21 mouse cellular contexts compared by ENCODE assay signal in the genomic region with DNA sequence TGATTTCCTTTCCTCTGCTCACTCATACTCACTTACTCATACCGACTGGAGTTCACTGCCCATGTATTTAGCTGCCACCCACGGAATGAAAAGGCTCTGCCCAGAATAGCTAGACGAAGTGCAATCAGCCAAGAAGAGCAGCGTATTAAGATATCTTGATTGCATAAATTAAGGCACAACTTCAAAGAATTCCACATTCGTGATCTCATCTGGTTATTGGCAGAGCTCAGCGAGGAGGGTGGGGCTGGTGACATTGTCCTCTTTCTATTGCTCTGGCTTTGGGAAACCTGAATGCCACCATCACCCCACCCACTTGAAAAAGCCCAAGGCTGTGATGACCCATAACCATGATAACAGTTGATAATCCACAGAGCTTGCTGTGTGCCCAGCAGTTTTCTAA. TPM values are rescaled to one million over a fixed set of nuclear protein-coding genes. Genes with fewer than 3 reads are reported as not detected.
A peak's percentile ranks its signal among the peaks of the same experiment; 100 is the strongest.
DNase-seq lines count a peak whose midpoint lies in the region; ATAC-seq and TF ChIP-seq lines count a peak whose summit lies in the region.
"Had no signal": no experiment of that assay in that cellular context is flagged by ENCODE, and none has a peak within 500 bp of the region (broad histone marks: within the 10 kb centered on the region; RNA-seq: fewer than 3 reads in every experiment).

No protein-coding gene starts in this region.

- no peak overlapping the region for H3K9ac ChIP-seq in MEL (ENCODE audit: control insufficient read depth, low read depth, low read length, poor library complexity, severe bottlenecking)
- no peak overlapping the region for H3K9ac ChIP-seq in hindbrain, embryonic 11.5 days (ENCODE audit: low read depth, low read length)
- H3K9ac ChIP-seq: hindbrain, embryonic 14.5 days; limb, embryonic 12.5 days; liver, embryonic 14.5 days had no signal

- H3K27me3 ChIP-seq in MEL (ENCODE audit: control insufficient read depth in 1 of 2, insufficient read depth in 2 of 2, low read length in 2 of 2) = no peaks in the 10 kb centered on the region
- H3K27me3 ChIP-seq in hindbrain, embryonic 11.5 days (ENCODE audit: control insufficient read depth, insufficient read depth, low read length) = no peaks in the 10 kb centered on the region
- H3K27me3 ChIP-seq: limb, embryonic 12.5 days had no signal

- H3K27ac ChIP-seq in MEL (ENCODE audit: control insufficient read depth, low read depth, low read length) = peak overlapping the region; percentile 27; the same call in 1 of the 2 replicates
- no peak overlapping the region for H3K27ac ChIP-seq in hindbrain, embryonic 11.5 days (ENCODE audit: low read depth, low read length)
- H3K27ac ChIP-seq: hindbrain, embryonic 14.5 days; limb, embryonic 12.5 days; liver, embryonic 14.5 days had no signal

- TF ChIP-seq EP300 in MEL (IDR thresholded peaks at IDR 0.05; ENCODE audit: low read depth in 1 of 2, low read length in 2 of 2) = peak; percentile 45 to 56; a peak in 2 of 4 replicates

- no peak overlapping the region for H3K4me2 ChIP-seq in hindbrain, embryonic 11.5 days (replicated peaks; ENCODE audit: low read depth, low read length)
- H3K4me2 ChIP-seq: hindbrain, embryonic 14.5 days; limb, embryonic 12.5 days had no signal

- 0 out of 4 replicates have a peak overlapping the region, but pooled peaks of 1 of the 2 experiments have one; percentile 10 for H3K4me3 ChIP-seq in MEL (ENCODE audit: control insufficient read depth in 1 of 2, insufficient read depth in 1 of 2, low read depth in 2 of 2, low read length in 2 of 2)
- no peak overlapping the region for H3K4me3 ChIP-seq in hindbrain, embryonic 11.5 days (ENCODE audit: low read depth, low read length)
- H3K4me3 ChIP-seq: limb, embryonic 12.5 days had no signal

- TF ChIP-seq POLR2A in MEL (IDR thresholded peaks at IDR 0.05; ENCODE audit: control insufficient read depth in 1 of 2, insufficient read depth in 1 of 2, low read depth in 1 of 2, low read length in 2 of 2, poor library complexity in 1 of 2) = no peak
- no peak for TF ChIP-seq POLR2A in brain, embryonic 14.5 days (IDR thresholded peaks at IDR 0.05; ENCODE audit: borderline replicate concordance, extremely low read depth, insufficient read depth, insufficient read length, poor library complexity, severe bottlenecking)

- no peak for TF ChIP-seq CTCF in MEL (IDR thresholded peaks at IDR 0.05 in 2 of 3, conservative IDR thresholded peaks at IDR 0.05 in 1 of 3; ENCODE audit: control insufficient read depth in 1 of 3, insufficient read depth in 1 of 3, low read depth in 2 of 3, low read length in 3 of 3, poor library complexity in 1 of 3, severe bottlenecking in 1 of 3)
- TF ChIP-seq CTCF in brain, embryonic 14.5 days (IDR thresholded peaks at IDR 0.05; ENCODE audit: borderline replicate concordance, extremely low read depth, insufficient read depth, insufficient read length) = no peak

- H3K4me1 ChIP-seq in MEL (ENCODE audit: control insufficient read depth in 1 of 2, insufficient read depth in 2 of 2, low read length in 2 of 2) = peaks cover 34 to 40% of the 10 kb centered on the region in 2 experiments
- H3K4me1 ChIP-seq in hindbrain, embryonic 11.5 days (replicated peaks; ENCODE audit: control insufficient read depth, insufficient read depth, low read length) = no peaks in the 10 kb centered on the region
- H3K4me1 ChIP-seq: limb, embryonic 12.5 days had no signal

- H3K36me3 ChIP-seq in MEL (ENCODE audit: control insufficient read depth in 1 of 2, insufficient read depth in 2 of 2, low read length in 2 of 2) = peaks cover 0 to 44% of the 10 kb centered on the region in 2 experiments; a peak in 2 of 4 replicates
- H3K36me3 ChIP-seq in hindbrain, embryonic 11.5 days (ENCODE audit: control insufficient read depth, insufficient read depth, low read length) = no peaks in the 10 kb centered on the region
- H3K36me3 ChIP-seq: limb, embryonic 12.5 days had no signal

- DNase-seq in frontal cortex, adult 2 months (ENCODE audit: extremely low spot score in 1 of 2, low spot score in 1 of 2) = peak; percentile 25 to 63
- no peak for DNase-seq in frontal cortex, postnatal 10 days (ENCODE audit: low spot score in 2 of 2)
- DNase-seq in CD4-positive helper T cell, adult 2 months (ENCODE audit: low read depth, low spot score) = peak; percentile 39
- peak; percentile 78 for DNase-seq in MEL (ENCODE audit: low read depth, low spot score)
- peak; percentile 55 for DNase-seq in brain, embryonic 14.5 days (ENCODE audit: low read depth)
- DNase-seq in hindbrain, embryonic 11.5 days (ENCODE audit: low spot score) = no peak
- DNase-seq in urinary bladder, postnatal 10 days (ENCODE audit: low spot score) = no peak
- DNase-seq: cerebellum, adult 11 months; cerebellum, postnatal 36 days; gastrocnemius, postnatal 14 days; heart, postnatal 10 days; kidney, postnatal 25 days; lung, postnatal 10 days; thymus, postnatal 4 days had no signal

- H3K79me2 ChIP-seq in MEL (ENCODE audit: control insufficient read depth, insufficient read depth, low read length, poor library complexity) = no peaks in the 10 kb centered on the region

- no peak for ATAC-seq in hindbrain, embryonic 11.5 days (ENCODE audit: low FRiP score)
- ATAC-seq: intestine, postnatal 0 days had no signal

- H3K9me3 ChIP-seq in MEL (replicated peaks; ENCODE audit: insufficient read depth, low read length) = no peaks in the 10 kb centered on the region
- no peaks in the 10 kb centered on the region for H3K9me3 ChIP-seq in hindbrain, embryonic 11.5 days (ENCODE audit: control insufficient read depth, low read length)
- H3K9me3 ChIP-seq: limb, embryonic 12.5 days had no signal

- 80% methylated on average over 6 of the region's 6 CpGs for WGBS in hindbrain, embryonic 11.5 days

- no peak for TF ChIP-seq RAD21 in MEL (IDR thresholded peaks at IDR 0.05; ENCODE audit: low read depth, low read length)

TF ChIP-seq in MEL, 35 proteins besides CTCF, POLR2A, EP300 and RAD21 (continues in another document):
- TF ChIP-seq MEF2A (IDR thresholded peaks at IDR 0.05; ENCODE audit: extremely low read depth, insufficient replicate concordance, low read depth, low read length, poor library complexity, severe bottlenecking) = peak; percentile 95; the same call in 1 of the 2 replicates
- no peak for TF ChIP-seq TAL1 (IDR thresholded peaks at IDR 0.05; ENCODE audit: low read length)
- TF ChIP-seq ZNF384 (IDR thresholded peaks at IDR 0.05; ENCODE audit: low read depth, low read length) = no peak
- 0 out of 2 replicates have a peak, but pooled peaks have one; percentile 11 for TF ChIP-seq NELFE (IDR thresholded peaks at IDR 0.05; ENCODE audit: low read depth, low read length)
- peak; percentile 83 for TF ChIP-seq ETS1 (IDR thresholded peaks at IDR 0.05; ENCODE audit: low read depth, low read length)
- TF ChIP-seq TBP (IDR thresholded peaks at IDR 0.05; ENCODE audit: low read depth, low read length) = peak; percentile 43; the same call in 1 of the 2 replicates
- peak; percentile 59 for TF ChIP-seq RCOR1 (IDR thresholded peaks at IDR 0.05; ENCODE audit: low read depth, low read length)
- no peak for TF ChIP-seq NRF1 (IDR thresholded peaks at IDR 0.05; ENCODE audit: insufficient read depth, low read depth, low read length, poor library complexity, severe bottlenecking)
- 0 out of 2 replicates have a peak, but pooled peaks have one; percentile 10 for TF ChIP-seq MAX (IDR thresholded peaks at IDR 0.05; ENCODE audit: low read length)
- TF ChIP-seq GATA1 (IDR thresholded peaks at IDR 0.05; ENCODE audit: low read depth, low read length) = peak; percentile 99
- TF ChIP-seq USF2 (IDR thresholded peaks at IDR 0.05; ENCODE audit: borderline replicate concordance in 1 of 2, insufficient read depth in 1 of 2, low read depth in 1 of 2, low read length in 2 of 2) = no peak
- TF ChIP-seq BHLHE40 (IDR thresholded peaks at IDR 0.05; ENCODE audit: borderline replicate concordance, low read depth, low read length) = 0 out of 2 replicates have a peak, but pooled peaks have one; percentile 18
- no peak for TF ChIP-seq ZC3H11A (IDR thresholded peaks at IDR 0.05; ENCODE audit: low read depth, low read length)
- TF ChIP-seq TCF12 (IDR thresholded peaks at IDR 0.05; ENCODE audit: low read depth, low read length) = 0 out of 2 replicates have a peak, but pooled peaks have one; percentile 33
- TF ChIP-seq SIN3A (IDR thresholded peaks at IDR 0.05; ENCODE audit: low read length) = peak; percentile 59; the same call in 1 of the 2 replicates
- no peak for TF ChIP-seq E2F4 (IDR thresholded peaks at IDR 0.05; ENCODE audit: borderline replicate concordance, low read depth, low read length)

RNA-seq across cellular contexts. Expression of a gene that starts 23.6 kb away (rescaled TPM):
- polyA plus RNA-seq in frontal cortex, adult 2 months (2012; rRNA removed) = not detected in 2 replicates
- total RNA-seq in MEL (2012; rRNA removed) = 0.12 and 0.13 TPM in 2 replicates
- under 1 TPM in 1 of 2 experiments, not detected in 1; 0.15 TPM for polyA plus RNA-seq in MEL (2012; ENCODE audit: insufficient read depth in 1 of 2, insufficient read length in 2 of 2, low read depth in 1 of 2, low replicate concordance in 2 of 2, missing spikeins in 1 of 2)
- not detected in 2 replicates for polyA plus RNA-seq in brain, embryonic 14.5 days (2012; rRNA removed)
- polyA plus RNA-seq in hindbrain, embryonic 11.5 days (2014; fragmentation: Nextera tagmentation; extraction: Ambion mirVana) = not detected in 2 replicates
- total RNA-seq: gastrocnemius, postnatal 14 days; heart, postnatal 10 days; layer of hippocampus, postnatal 14 days had no signal
- polyA plus RNA-seq: embryonic facial prominence, embryonic 11.5 days; hindbrain, embryonic 14.5 days; intestine, postnatal 0 days; limb, embryonic 12.5 days; liver, embryonic 14.5 days had no signal

RNA-seq across cellular contexts. Expression of a gene that starts 30.0 kb away (rescaled TPM):
- 41.3 and 45.6 TPM in 2 replicates for polyA plus RNA-seq in frontal cortex, adult 2 months (2012; rRNA removed)
- total RNA-seq in MEL (2012; rRNA removed) = 0.19 and 0.42 TPM in 2 replicates
- polyA plus RNA-seq in MEL (2012; ENCODE audit: insufficient read depth in 1 of 2, insufficient read length in 2 of 2, low read depth in 1 of 2, low replicate concordance in 2 of 2, missing spikeins in 1 of 2) = under 1 TPM in 1 of 2 experiments, not detected in 1; 0.52 TPM
- 7.8 and 11.5 TPM in 2 replicates for polyA plus RNA-seq in brain, embryonic 14.5 days (2012; rRNA removed)
- 14.1 and 15.6 TPM in 2 replicates for polyA plus RNA-seq in hindbrain, embryonic 11.5 days (2014; fragmentation: Nextera tagmentation; extraction: Ambion mirVana)

RNA-seq across cellular contexts. Expression of a gene that starts 50.0 kb away (rescaled TPM):
- 0.94 and 1.2 TPM in 2 replicates for polyA plus RNA-seq in frontal cortex, adult 2 months (2012; rRNA removed)
- 0.31 and 0.72 TPM in 2 replicates for total RNA-seq in MEL (2012; rRNA removed)
- polyA plus RNA-seq in MEL (2012; ENCODE audit: insufficient read depth in 1 of 2, insufficient read length in 2 of 2, low read depth in 1 of 2, low replicate concordance in 2 of 2, missing spikeins in 1 of 2) = under 1 TPM in 1 of 2 experiments, not detected in 1; 0.42 TPM
- polyA plus RNA-seq in brain, embryonic 14.5 days (2012; rRNA removed) = 0.23 and 0.34 TPM in 2 replicates
- polyA plus RNA-seq in hindbrain, embryonic 11.5 days (2014; fragmentation: Nextera tagmentation; extraction: Ambion mirVana) = 0.36 and 1.1 TPM in 2 replicates
- total RNA-seq: layer of hippocampus, postnatal 14 days had no signal

RNA-seq across cellular contexts. Expression of a gene that starts 56.9 kb away (rescaled TPM):
- 2.0 and 2.5 TPM in 2 replicates for polyA plus RNA-seq in frontal cortex, adult 2 months (2012; rRNA removed)
- total RNA-seq in MEL (2012; rRNA removed) = not detected in 2 replicates
- not detected for polyA plus RNA-seq in MEL (2012; ENCODE audit: insufficient read depth in 1 of 2, insufficient read length in 2 of 2, low read depth in 1 of 2, low replicate concordance in 2 of 2, missing spikeins in 1 of 2)
- polyA plus RNA-seq in brain, embryonic 14.5 days (2012; rRNA removed) = 0.09 and 0.85 TPM in 2 replicates
- 0.65 and 0.67 TPM in 2 replicates for polyA plus RNA-seq in hindbrain, embryonic 11.5 days (2014; fragmentation: Nextera tagmentation; extraction: Ambion mirVana)
- total RNA-seq: neutrophil, adult 5-6 weeks had no signal
- polyA plus RNA-seq: intestine, postnatal 0 days had no signal

Comparison
In these comparisons a context has a peak if more than half of its experiments do, and no peak if none do; other contexts are left out.
1. DNase-seq: peak in frontal cortex, adult 2 months (2 of 2), CD4-positive helper T cell, adult 2 months (single experiment), MEL (single experiment) and brain, embryonic 14.5 days (single experiment); none in frontal cortex, postnatal 10 days (0 of 2), hindbrain, embryonic 11.5 days (single experiment) and urinary bladder, postnatal 10 days (single experiment).